Mouse (Mus musculus) cortical plate, adult 2 months (tissue): ENCODE data around the gene Dgcr6.

Source experiments
- CTCF ChIP-seq: fragments of 200-500 bp; IDR thresholded peaks from 2 replicates; pipeline ENCODE4 v1.5.1; 2011; ENCODE audit warnings: mild to moderate bottlenecking, control low read depth, low read length; ENCODE audit not compliant: insufficient read depth; ENCODE audit errors: extremely low read depth
- POLR2A ChIP-seq: fragments of 200-500 bp; IDR thresholded peaks from 2 replicates; pipeline ENCODE4 v1.6.1; 2011; ENCODE audit warnings: mild to moderate bottlenecking, low read length, control low read depth; ENCODE audit not compliant: insufficient read depth; ENCODE audit errors: extremely low read depth

- TF ChIP-seq CTCF (no peak), POLR2A (no peak)
Observed at GRCm38 (mm10) chr16:18048071-18048470, 4.6 kb upstream of the Dgcr6 start.
